Mouse (Mus musculus): ENCODE measurements around the gene 4930550L24Rik. TPM values are rescaled to one million over a fixed set of nuclear protein-coding genes. Genes with fewer than 3 reads are reported as not detected.

4930550L24Rik gene
- polyA plus RNA-seq (2012; rRNA removed): not detected in 2 replicates

GRCm38 (mm10) chrX:58909060-58909459 lies at the start of gene 4930550L24Rik:
TSS of gene 4930550L24Rik (plus strand) at chrX:58909360.
- no peaks in the 10 kb centered on the region for H3K4me1 ChIP-seq (ENCODE audit: control insufficient read depth, insufficient read depth, low read length)
- no peak for DNase-seq
- TF ChIP-seq POLR2A (IDR thresholded peaks at IDR 0.05; ENCODE audit: borderline replicate concordance, extremely low read depth, low read depth, low read length) (no peak), CTCF (IDR thresholded peaks at IDR 0.05; ENCODE audit: insufficient read depth, low read length) (no peak)
- 61% methylated on average over 2 of the region's 2 CpGs for WGBS
- H3K4me3 ChIP-seq (replicated peaks; ENCODE audit: extremely low read depth, low read depth, low read length): no peak within 1 kb of the TSS

- WGBS: 60% methylated on average over 1 of the region's 1 CpGs
- no peaks in the 10 kb centered on the region for H3K4me1 ChIP-seq (ENCODE audit: control insufficient read depth, insufficient read depth, low read length)
- no peak overlapping the region for H3K4me3 ChIP-seq (replicated peaks; ENCODE audit: extremely low read depth, low read depth, low read length)
- DNase-seq: no peak
- TF ChIP-seq CTCF (IDR thresholded peaks at IDR 0.05; ENCODE audit: insufficient read depth, low read length) (no peak), POLR2A (IDR thresholded peaks at IDR 0.05; ENCODE audit: borderline replicate concordance, extremely low read depth, low read depth, low read length) (no peak)
These were observed 8.4 kb upstream of the 4930550L24Rik start for GRCm38 (mm10) chrX:58900753-58901152.

- no peaks in the 10 kb centered on the region for H3K4me1 ChIP-seq (ENCODE audit: control insufficient read depth, insufficient read depth, low read length)
- no peak for TF ChIP-seq POLR2A (IDR thresholded peaks at IDR 0.05; ENCODE audit: borderline replicate concordance, extremely low read depth, low read depth, low read length)
- no peak for TF ChIP-seq CTCF (IDR thresholded peaks at IDR 0.05; ENCODE audit: insufficient read depth, low read length)
- WGBS: 88% methylated on average over 2 of the region's 2 CpGs
- no peak for DNase-seq
- H3K4me3 ChIP-seq (replicated peaks; ENCODE audit: extremely low read depth, low read depth, low read length): no peak overlapping the region
These were observed 58.8 kb downstream of the 4930550L24Rik start for GRCm38 (mm10) chrX:58967969-58968368.
